Mouse (Mus musculus) yolk sac, embryonic 10.5 days (tissue): ENCODE results near the gene 3110018I06Rik.

Experiments
- DNase-seq: peaks from one replicate; pipeline ENCODE4 v3.0.0-alpha.2; 2017; ENCODE audit warnings: low spot score

3110018I06Rik gene

DNA sequence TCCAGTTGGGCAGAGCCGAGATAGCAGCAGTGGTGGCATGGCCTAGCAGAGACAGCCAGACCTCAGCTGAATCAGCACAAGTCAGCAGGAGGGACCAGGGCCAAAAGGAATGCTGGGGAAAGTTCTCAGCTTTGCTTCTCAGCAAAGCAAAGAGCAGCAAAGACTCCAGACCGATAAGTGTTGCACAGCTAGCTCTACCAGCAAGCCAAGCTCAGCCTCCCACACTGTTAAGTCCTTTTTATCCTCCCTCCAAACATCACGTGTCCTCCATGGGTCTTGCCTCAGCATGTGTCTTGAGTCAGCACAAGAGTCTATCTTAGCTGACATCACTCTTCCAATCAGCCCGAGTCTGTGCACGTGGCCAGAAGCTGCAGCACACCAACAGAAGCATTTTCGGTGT, at the start of gene 3110018I06Rik:
Gene 3110018I06Rik (plus strand): TSS at position 262 of the 400 bp plus-strand sequence.
- no peak for DNase-seq

DNA sequence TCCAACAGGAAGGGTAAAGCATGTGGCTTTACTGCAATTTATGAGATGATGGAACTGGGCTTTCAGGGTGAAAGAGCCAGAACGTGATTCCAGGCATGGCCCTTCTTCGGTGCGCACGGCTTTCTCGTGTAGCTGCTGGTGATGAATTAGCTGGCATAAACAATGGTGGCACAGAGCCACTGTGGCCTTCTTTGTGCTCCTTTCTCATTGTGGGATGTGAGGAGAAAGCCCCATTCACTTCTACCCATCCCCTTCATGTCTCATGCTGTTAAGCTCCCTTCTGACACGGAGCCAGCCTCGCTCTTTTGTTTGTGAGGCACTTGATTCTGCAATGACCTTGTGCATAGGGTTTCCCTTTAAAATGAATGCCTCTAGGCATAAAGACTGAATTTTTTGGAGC, 43.8 kb upstream of the 3110018I06Rik start:
- DNase-seq = no peak

DNA sequence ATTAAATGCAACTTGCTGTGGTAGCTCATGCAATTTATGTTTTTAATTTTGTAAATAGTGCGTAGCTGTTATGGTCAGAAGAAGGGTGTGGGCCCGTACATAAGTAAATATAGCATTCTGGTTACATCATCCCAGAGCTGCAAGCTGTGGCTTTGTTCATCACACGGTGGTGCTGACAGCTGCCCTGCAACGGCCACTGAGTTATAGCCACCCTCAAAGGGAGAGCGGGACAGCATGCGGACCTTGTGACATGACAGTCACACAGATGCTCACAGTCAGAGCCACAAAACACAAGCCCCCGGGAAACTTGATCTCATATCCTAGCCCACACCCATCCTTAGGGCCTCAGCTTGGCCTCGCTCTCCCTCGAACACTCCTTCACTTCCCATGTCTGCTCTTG, 30.6 kb upstream of the 3110018I06Rik start:
- no peak for DNase-seq

DNA sequence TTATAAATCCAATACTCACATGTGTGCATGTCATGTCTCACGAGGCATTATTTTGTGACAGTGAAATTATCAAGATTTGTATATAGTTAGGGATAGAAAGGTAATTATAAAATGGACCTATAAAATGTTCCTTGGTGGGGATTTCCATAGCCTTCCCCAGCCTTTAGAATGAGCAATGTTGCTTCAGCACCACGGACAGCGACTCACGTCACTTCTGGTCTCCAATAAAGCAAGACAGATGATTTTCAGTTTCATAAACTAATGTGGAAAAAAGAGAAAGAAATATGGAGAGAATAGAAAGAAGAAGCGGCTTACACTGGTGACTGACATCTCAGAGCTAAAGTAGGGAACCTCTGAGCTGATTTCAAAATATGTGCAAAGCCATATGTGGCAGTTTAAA, 23.7 kb upstream of the 3110018I06Rik start:
- DNase-seq = peak; percentile 21

DNA sequence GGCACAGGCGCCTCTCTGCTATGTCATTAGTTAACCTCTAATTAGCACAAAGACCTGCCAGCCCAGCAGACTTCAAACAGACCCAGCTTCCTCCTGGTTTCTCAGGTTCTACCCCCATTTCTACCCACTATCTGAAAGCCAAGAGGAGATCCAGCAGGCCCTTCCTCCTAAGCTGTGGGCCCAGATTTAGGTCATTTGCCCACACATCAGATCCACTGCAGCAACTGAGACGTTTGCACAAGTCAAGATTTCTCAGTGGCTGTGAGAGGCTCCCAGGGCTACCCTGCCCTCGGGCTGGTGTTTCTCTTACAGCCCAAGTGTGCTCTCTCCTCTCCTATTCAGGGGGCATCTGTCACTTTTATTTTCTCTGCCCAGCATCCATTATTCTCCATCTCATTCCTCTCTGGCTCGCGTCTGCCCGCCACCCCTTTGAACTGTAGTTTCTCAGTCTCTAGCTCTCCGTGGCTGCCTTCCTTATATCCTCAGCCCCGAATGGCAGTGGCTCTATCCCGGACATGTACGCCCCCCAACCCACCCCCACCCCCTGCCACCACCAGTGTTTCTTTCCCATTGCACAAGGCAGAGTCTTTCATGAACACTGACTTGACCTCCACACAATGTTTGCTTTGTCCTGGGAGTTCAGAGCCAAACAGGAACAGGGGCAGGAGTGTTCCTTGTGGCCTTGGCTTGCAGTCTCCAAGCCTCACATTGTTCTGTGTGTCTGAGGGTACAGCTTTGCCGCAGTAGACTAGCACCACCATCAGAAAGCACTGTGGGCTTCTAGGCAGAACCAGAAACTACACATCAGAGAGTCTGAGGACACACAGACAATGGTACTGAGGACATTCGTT, 11.8 kb upstream of the 3110018I06Rik start:
- DNase-seq = no peak

DNA sequence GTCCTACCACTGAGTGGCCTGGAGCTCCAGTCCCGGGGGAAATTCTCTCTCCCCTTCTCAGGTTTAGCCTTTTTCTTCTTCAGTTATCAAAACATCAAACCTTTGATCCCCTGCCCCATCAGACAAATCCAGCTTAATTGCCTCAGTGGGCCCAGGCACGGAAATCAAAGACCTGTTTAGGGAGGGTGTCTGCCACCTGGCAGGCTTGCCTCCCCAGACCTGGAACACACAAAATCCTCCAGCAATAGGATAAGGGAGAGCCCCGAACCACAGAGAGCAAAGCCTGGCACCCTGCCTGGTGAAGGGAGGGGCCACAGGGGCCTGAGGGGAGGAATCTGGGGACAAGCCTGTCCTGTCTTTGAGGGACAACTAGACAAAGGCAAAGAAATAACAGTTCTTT, 9.1 kb upstream of the 3110018I06Rik start:
- DNase-seq = no peak

DNA sequence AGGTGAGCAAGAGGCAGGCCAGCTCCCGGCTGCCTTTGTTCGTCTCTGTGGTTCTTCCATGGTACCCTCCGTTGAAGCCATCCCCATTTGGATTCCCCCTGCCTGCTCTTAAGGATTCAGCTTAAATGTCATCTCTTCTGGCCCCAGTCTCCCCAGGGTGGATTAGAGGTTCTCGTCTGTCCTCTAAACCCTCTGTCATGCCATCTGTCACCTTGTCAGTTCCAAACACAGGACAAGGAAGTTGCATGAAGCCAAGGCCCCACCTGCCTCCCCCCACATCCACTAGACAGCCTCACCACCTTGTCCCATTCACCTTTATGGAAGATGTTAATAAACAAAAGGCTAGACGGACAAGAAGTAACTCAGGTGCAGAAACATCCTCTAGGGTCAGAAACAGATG, 5.4 kb upstream of the 3110018I06Rik start:
- DNase-seq = no peak

DNA sequence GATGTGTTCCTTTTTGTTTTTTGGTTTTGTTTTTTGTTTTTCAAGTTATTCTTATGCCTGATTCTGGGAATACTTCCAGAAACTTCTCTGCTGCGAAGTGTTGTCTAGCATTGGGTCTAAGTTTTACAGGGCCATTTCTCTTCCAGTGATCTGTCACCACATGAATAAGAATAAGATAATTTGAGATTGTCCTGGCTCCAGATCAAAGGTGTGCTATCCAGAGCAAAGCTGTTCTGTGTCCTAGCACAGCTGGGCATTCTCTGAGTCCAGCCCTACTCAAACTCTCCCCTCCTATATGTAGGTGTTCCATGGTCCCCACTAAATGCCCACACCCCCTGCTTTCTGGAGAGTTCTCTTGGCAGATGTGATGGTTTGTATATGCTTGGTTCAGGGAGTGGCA, 2.9 kb downstream of the 3110018I06Rik start:
- DNase-seq = no peak

DNA sequence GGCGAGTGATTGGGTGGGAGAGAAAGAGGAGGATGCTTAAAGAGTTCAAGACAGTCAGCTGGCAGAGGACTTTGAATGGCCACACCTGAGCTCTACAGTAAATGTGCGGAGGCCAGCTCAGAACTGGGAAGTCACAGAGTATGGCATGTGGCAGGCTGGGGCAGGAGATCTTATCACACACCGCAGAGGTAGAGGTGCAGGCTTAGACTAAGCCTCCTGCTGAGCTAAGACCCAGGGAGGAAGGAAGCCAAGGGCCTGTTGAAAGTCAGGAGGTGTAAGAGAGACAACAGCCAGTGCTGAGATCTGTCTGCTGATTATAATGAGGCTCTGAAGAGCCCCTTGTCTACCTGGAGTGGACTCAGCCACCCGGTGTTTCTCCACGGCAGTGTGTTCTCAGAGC, 8.5 kb downstream of the 3110018I06Rik start:
- DNase-seq = no peak

DNA sequence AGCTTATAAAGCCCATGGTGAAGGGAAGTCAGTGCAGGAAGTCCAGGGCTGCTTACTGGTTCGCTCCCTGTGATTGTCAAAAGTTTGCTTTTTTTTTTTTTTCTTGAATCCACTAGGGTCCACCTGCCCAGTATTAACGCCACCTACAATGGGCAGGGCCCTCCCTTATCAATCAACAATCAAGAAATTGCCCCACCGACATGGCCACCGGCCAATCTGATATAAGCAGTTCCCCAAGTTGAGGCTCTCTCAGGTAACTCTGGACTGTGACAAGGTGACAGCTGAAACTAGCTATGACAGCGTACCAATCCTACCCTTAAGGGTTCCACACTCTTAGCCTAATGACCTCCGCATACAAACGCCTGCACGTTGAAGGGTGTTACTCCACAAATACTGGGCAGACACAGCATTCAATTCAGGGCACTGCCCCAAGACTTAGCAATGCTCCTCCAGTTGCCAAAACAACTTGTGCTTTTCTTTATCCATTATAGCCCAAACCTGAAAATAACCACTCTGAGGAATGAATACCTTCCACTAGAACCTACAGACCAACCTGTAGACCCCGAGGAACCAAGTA, 21.3 kb downstream of the 3110018I06Rik start:
- DNase-seq = no peak

DNA sequence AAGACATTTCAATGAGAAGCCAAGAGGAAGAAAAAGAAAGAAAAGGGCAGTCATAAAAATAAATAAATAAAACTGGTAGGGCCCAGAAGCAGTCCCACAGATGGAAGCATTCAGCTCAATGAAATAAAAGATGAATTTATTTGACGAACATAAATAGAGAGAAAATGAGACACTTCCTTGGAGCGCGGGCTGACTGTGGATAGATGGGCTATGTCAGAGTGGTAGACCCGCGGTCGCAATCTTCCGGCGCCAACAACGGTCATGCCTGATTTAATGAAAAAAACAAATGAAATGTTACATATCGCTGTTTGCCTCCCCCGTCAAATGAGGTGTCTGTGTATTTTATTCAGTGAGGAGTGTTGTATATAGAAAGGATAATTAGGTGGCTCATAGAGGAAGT, 22.7 kb downstream of the 3110018I06Rik start:
- no peak for DNase-seq

DNA sequence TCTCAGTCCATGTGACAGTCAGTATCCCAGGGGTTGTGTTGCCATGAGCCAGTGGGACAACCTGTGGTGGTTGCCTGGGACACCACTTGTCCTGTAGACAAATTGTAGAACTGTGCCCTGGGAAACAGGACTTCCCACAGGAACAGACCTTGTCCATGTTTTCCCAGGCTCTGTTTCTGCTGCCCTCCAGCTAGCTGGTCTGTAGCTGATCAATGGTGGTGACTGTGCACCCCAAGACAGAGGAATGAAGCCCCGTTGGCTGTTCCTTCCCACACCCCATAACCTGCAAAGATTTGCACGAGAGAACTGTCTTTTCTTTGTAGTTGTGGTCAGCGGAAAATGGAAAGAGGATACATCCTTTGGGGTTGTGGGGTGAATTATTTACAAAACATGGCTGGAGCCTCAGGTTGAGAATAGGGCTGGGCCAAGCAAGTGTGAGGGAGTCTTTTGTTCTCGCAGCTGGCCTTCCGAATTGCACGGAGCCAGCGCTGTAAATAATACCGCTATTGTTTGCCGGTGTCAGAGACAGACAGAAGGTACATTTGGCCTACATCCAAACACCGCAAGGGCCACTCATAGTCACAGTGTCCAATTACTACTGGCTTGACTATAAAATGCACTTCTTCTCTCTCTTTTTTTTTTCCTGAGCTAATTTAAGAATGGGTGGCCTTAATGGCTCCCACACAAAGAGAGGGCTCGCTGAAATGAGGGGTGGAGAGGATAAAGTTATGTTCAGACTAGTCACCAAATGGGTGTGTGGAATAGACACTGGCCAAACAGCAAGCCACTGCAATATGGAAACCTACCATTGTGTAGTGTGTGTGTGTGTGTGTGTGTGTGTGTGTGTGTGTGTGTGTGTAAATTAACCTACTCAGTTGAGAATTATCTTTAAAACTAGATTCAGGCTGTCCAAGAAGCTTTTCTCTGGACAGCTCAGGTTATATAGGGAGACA, 28.1 kb downstream of the 3110018I06Rik start:
- DNase-seq = no peak

DNA sequence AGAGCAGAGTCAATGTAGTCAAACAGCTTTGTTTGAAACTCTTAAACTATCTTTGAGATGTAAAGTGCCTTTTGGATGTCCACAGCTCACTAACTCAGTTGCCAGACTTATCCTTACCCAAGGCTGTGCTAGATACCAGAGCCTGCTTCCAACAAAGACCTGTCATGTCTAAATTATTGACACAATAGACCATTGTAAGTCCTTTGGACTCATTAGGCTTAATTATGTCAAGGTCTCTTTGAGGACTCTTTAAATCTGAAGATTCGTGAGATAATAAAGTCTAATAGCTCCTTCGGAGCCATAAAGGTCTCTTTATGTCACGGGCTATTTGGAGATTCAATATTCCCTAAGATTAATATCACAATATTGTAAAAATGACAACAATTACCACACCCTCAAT, 32.5 kb downstream of the 3110018I06Rik start:
- DNase-seq = no peak

DNA sequence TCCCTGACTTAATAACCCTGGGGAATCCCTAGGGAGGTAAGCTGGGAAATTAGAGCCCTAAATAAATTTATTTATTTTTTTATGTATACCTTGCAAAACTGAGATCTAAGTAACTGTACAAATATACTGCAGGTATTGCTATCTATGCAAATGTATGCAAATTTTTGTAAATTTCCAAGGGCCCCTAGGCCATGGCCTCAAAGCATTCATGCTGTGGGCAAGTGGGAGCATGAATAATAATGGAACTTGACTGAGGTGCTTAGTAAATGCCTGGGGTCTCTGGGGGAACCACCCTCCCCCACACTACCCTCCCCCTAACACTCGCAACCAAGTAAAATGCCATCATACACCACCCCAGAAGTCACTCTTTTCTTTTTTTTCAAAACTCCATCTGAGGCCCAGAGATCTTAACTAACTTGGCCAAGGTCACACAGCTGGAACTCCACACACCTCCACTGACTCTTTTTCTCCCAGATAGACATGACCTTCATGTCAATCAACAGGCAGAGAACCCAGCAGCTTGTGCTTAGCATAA, 40.0 kb downstream of the 3110018I06Rik start:
- no peak for DNase-seq

DNA sequence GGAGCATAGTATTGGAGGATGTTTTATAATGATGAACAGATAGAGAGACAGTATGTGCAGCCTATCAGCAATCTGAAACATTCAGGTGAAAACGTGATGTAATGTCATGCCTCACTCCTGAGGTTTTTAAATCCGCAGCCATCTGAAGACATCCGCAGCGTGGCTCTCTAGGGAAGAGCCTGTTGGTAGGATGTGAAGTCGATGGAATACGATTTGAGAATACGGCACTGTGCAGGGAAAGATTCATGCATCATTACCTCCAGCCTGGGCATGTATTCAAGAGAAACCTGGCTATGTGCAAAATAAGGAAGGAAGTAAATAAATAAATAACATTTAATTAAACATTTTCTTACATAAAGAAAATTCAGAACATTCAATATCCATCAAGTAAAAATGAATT, 44.4 kb downstream of the 3110018I06Rik start:
- DNase-seq = no peak
